Mouse (Mus musculus) myocyte (in vitro differentiated cells): ENCODE measurements around the gene Hvcn1.

ENCODE experiments used
- E2F4 ChIP-seq: IDR thresholded peaks from one replicate; pipeline ENCODE4 v1.6.1; 2011; ENCODE audit warnings: mild to moderate bottlenecking, control low read depth, moderate library complexity; ENCODE audit not compliant: insufficient read depth
- MYOG ChIP-seq, 3 experiments: IDR thresholded peaks; one replicate each; pipeline ENCODE4 v1.6.1; 2011; ENCODE audit warnings: control low read depth in 2 of 3, low read depth in 2 of 3, mild to moderate bottlenecking in 2 of 3; ENCODE audit not compliant: insufficient read length in 2 of 3, control insufficient read depth in 1 of 3, insufficient read depth in 1 of 3
- POLR2A ChIP-seq: IDR thresholded peaks from one replicate; pipeline ENCODE4 v1.6.1; 2011; ENCODE audit warnings: low read depth, mild to moderate bottlenecking, control low read depth, moderate library complexity; ENCODE audit not compliant: insufficient read length
- POLR2AphosphoS2 ChIP-seq: IDR thresholded peaks from one replicate; pipeline ENCODE4 v1.6.1; 2011; ENCODE audit warnings: low read depth, control low read depth; ENCODE audit not compliant: insufficient read length
- REST ChIP-seq: IDR thresholded peaks from one replicate; pipeline ENCODE4 v1.6.1; 2011; ENCODE audit warnings: mild to moderate bottlenecking, control low read depth, moderate library complexity; ENCODE audit not compliant: insufficient read depth, insufficient read length
- TCF12 ChIP-seq: IDR thresholded peaks from one replicate; pipeline ENCODE4 v1.6.1; 2011; ENCODE audit warnings: mild to moderate bottlenecking, control low read depth; ENCODE audit not compliant: poor library complexity, insufficient read depth, severe bottlenecking
- USF1 ChIP-seq: IDR thresholded peaks from one replicate; pipeline ENCODE4 v1.6.1; 2011; ENCODE audit warnings: low read depth, mild to moderate bottlenecking, control low read depth, moderate library complexity

DNA sequence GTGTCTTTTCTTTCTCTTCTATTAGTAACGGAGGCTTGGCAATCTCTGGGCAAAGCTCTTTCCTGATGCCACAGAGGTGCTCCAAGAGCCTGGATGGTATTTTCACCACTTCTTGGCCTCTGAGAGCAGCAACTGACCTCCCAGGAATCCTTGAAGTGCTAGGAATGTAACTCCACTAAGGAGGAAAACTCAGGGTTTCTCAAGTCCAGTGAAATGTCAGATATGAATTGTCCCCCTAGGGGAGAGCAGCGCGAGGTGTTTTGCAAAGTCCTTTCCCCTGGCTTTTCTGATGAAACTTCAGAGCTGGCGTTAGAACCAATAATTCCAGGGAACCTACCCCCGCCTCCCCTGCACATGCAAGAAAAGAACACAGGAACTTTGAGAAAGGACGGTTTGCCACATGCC, 73.8 kb downstream of the Hvcn1 start:
- TF ChIP-seq POLR2A (no peak), TCF12 (no peak), USF1 (no peak), REST (no peak), POLR2AphosphoS2 (no peak), E2F4 (no peak), MYOG (IDR thresholded peaks at IDR 0.05; ENCODE audit: control insufficient read depth in 1 of 3, insufficient read depth in 1 of 3, insufficient read length in 2 of 3, low read depth in 2 of 3) (no peak)
